Mouse (Mus musculus): ENCODE results near the gene Ttll12. TPM values are rescaled to one million over a fixed set of nuclear protein-coding genes. Genes with fewer than 3 reads are reported as not detected.

Ttll12 gene
- total RNA-seq (2021), result 1 to 10 TPM; 4.2 to 4.9 TPM
- long read RNA-seq, experiment 1, partial matches to known transcripts, result 1 of 7 reads
- long read RNA-seq, experiment 1, other reads (novel, unspliced or antisense), result 5 of 7 reads
- long read RNA-seq, experiment 2, transcript Ttll12-201 (14 exons, 3,774 nt), result major isoform, 12 of 13 reads
- long read RNA-seq, experiment 2, partial matches to known transcripts, result 0 of 13 reads
- long read RNA-seq, experiment 2, other reads (novel, unspliced or antisense), result 1 of 13 reads

- peak; percentile 87 for DNase-seq
Measured at GRCm38 (mm10) chr15:83594513-83595363, at the start of gene Ttll12. Gene Ttll12, minus strand, starts transcription at chr15:83595157.

DNA sequence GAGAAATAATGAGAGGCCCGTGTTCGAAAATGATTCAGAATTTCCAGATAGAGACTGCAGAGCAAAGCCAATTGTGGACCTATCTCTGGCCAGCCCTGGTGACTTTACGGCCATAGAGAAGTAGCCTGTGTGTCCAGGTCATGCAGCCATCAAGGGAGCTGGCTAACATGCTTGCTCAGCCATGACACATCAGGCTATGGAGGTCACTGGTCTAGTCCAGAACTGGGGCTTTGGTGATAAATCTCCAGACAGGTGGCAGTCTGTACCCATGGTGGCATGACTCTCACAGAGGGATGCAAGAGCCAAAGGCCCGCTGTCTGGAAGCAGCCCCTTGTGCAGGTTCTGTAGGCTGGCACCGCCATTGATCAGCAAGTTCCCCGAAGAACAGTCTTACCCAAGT is 47.6 kb upstream of the Ttll12 start:
- no peak for DNase-seq

DNA sequence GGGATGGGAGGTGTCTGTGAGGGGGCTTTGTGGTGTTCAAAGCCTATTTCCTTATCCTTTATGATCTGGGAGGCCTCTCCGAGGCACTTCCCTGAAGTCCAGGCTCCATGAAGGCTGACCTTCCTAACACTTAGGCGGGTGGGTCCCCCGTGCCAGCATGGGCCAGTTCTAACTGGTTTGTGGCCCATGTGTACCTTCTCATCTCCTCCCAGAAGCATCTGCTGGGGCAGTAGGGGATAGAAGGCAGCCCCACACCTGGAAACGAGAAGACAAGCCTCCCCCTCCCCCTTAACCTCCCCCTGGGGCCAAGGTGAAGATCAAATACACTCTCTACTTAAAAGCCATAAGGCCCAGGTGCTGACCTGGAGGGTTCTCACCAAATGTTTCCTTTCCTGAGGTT is 45.3 kb upstream of the Ttll12 start:
- DNase-seq, result no peak

DNA sequence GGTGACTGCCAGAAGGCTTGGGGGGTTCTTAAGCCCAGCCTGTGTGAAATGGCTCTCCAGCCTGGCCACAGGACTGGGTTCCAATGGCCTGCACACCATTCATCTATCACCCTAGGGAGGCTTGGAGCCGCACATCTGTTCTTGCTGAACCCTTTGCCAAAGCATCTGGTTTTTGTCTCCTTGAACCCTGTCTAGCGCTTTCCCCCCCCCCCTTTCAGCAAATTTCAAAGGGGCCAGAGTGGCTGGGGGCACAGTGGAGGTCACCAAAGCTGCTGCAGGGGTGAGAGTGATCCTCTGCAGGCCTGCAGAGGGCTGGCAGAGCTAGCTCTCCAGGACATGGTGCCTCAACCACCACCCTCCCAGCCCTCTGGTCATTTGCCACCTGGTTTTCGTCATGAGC is 44.2 kb upstream of the Ttll12 start:
- DNase-seq, result no peak

DNA sequence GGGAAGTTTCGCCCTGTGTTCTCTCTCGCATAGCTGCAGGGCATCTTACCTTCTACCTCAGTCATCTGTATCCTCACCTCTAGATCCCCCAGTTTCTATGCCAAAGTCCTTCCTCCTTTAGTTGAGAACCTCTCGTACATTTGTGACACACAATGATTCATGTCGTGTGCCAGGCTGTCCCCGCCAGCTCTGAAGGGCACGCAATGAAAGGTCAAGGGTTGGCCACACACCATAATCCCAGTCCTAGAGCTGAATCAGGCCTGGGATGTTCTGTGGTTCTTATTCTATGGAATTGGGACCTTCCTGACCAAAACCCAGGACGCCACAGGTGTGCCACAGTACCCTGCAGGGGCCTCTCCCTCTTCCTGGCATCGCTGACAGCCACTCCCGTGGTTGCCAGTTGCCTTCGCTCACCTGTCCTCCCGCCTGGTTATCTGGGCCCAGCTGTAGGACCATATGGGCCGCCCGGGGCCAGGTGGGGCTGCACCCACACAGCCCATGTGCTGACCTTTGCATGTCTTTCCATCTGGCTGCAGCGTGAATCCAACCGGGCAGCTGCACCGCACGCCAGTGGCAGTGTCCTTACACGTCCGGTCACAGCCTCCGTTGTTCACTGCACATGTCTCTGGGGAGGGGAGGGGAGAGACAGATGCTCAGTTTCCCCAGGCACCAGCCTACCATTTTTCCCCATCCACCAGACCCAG is 43.4 kb upstream of the Ttll12 start:
- DNase-seq, result peak; percentile 30

- no peak for DNase-seq
Measured at GRCm38 (mm10) chr15:83636759-83637158, 41.8 kb upstream of the Ttll12 start.

DNA sequence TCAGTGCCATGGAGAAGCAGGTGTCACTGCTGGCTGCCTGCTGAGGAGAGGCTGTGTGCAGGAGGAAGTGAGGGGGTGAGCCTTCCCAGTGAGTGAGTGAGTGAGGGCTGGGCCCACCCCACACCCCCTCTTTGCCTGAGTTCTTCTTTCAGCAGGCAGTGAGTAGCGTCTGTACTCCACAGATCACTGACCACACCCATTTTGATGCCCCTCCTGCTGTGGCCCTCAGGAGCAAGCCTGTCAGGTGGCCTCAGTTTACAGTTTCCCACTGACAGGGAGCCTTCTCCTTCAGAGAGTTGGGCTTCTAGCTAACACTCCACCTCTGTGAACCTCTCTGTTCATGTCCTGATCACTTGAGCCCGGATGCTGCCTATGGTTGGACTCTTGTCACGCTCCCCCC is 40.3 kb upstream of the Ttll12 start:
- DNase-seq, result no peak

DNA sequence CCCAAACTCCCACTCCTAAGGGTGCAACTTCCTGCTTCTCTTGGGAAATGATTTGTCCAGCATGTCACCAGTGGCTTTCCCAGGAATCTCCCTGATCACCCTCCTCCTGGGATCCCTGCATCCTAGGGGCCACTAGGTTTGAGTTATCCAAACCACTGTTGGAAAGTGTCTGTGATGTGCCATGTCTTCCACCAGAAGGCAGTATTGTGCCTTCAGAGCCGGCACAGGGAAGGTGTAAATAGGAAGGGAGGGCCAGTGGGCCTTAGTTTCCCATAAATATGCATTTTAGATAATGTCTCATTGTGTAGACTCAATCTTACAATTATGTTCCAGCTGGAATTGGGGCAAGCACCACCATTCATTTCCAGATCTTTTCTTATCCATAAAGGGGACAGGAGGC is 39.1 kb upstream of the Ttll12 start:
- DNase-seq, result no peak

DNA sequence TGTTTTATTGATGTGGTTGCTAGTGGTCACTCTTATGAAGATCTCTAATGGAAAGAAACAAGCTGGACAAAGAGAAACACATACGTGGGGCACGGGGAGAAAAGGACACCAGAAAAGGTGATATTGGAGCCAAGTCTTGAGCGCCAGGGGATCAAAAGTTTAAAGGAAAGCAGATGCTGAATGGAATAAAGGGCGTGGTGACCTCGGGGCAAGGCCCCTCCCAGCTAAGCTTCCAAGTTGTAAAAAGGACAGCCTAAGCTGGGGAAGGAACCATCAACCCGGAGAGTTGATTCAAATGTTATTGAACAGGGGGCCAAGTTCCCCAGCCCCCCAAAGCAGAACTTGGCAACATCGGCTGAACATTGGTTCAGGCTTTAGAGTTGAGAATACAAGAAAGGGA is 36.1 kb upstream of the Ttll12 start:
- DNase-seq, result no peak

DNA sequence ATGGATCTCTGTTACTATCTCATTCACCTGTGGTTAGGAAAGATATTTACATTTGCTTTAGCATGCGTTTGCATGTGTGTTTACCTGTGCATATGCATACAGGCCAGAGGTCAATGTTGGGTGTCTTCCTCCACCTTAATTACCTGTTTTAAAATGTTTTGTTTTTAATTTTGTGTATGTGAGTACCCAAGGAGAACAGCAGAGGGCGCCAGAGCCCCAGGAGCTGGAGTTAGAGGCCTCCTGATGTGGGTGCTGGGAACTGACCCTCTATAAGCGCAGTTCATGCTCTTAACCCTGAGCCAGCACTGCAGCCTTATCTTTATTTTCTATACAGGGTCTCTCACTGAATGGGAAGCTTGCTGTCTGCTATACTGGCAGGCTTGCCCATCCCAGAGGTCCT is 34.8 kb upstream of the Ttll12 start:
- DNase-seq, result no peak

DNA sequence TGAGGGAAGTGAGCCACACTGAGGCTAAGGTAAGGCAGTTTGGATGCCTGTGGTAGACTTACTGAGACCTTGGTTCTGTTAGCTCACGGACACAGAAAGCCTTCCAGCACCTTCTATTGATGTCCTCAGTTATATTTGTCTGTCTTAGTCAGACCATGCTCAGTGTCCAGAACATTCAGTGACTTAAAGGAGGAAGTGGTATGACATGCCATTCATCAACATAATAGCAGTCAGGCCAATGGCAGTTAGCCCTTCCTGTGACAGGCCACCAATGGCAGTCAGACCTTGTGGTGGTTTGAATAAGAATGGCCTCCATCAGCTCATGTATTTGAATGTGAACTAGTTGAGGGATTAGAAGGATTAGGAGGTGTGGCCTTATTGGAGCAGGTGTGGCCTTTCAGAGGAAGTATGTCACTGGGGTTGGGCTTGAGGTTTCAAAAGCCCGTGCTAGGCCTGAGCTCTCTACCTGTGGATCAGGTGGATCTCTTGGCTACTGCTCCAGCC is 31.2 kb upstream of the Ttll12 start:
- DNase-seq, result no peak

DNA sequence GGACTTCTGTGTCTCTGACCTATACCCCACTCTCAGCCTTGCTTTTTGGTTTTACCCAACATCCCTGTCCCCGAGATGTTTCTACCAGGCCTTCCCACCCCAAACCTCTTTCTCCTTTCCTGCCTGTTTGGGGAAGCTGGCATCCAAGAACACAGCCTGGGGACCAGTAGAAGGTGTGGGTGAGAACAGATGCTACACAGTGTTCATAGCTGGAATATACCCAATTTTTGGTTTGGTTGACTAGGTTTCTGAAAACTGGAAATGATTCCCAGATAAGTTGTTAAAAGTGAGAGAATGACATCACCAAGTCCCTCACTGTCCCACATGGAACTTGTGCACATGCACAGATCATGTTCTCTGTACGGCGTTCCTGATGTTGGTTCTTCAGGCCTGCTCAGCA is 20.3 kb upstream of the Ttll12 start:
- no peak for DNase-seq

DNA sequence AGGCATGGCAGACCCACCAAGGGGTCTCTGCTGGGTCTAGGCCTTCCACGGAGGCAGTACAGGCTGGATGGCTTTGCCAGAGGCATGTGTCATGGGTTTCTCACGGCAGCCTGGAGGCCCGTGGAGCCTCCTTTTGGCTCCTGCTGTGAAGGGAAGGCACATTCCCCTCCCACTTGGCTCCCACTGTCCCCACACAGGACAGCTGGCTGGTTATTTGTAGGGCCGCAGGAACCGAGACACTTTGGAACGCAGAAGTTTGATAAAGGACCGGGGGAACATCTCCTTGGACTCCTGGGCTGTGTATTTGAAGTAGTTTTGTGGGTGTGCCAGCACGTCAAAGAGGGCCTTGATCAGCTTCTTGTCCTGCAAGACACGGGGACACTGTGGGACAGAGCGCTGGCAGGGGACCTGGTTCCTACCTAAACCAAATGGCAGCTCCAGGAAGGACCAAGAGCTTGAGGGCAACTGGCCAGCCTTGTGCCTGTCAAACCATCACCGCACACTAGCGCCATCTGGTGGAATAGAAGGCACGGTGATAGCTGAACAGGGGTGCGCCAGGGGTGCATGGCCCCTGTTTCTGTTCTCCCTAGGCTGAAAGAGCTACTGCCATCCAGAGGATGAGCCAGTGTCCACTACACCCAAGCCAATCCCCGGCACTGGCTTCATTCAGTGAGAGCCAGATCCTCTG is 12.3 kb upstream of the Ttll12 start:
- DNase-seq, result peak; percentile 58

GRCm38 (mm10) chr15:83606700-83607099 is 11.7 kb upstream of the Ttll12 start:
- no peak for DNase-seq

- DNase-seq, result no peak
Measured at GRCm38 (mm10) chr15:83606216-83606615, 11.3 kb upstream of the Ttll12 start.

GRCm38 (mm10) chr15:83603426-83603825 is 8.5 kb upstream of the Ttll12 start:
- DNase-seq, result no peak

DNA sequence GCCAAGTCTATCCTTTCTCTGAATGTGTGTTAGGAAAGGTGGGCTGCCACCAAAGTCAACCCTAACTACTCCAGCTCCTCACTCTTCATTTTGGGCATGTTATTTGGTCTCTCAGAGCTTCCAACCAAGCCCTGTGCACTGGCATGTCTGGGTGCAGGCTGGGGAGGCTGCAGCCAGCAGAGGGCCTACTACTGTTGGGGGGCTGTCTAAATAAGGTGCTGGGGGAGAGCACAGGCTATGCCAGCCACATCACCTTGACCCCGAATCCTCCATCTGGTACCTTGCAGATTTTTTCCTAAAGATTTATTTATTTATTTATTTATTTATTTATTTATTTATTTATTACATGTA is 8.1 kb upstream of the Ttll12 start:
- no peak for DNase-seq

DNA sequence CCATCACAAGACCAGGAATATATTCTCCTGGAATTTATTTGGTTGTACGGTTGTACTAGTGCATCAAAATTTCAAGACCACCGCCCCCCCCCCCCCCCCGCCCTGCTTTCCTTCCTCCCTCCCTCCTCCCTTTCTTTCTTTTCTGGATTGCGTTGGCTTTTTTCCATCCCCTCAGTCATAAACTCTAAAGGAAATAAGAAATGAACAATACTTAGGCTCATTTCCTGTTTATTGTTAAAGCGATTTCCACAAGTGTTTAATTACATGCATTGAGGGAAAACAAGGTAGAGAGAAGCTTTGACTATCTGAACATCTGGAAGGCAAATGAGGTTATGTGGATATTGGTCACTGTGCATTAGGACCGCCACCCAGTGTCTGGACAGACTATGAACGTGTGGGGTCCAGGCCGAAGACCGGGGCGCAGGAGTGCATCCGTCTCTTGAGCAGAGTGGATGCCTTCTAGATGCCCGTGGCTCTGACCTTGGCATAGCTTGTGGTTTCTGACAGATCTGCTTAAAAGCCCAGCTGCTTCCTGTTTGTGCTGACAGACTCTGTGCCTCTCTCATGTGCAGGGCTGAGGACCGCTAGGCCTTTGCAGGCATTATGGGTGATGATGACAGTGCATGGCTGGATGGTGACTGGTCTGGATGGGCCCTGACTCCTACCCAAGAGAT is 7.6 kb upstream of the Ttll12 start:
- peak; percentile 45 for DNase-seq

GRCm38 (mm10) chr15:83601185-83601584 is 6.2 kb upstream of the Ttll12 start:
- DNase-seq, result no peak

GRCm38 (mm10) chr15:83596833-83597232 is 1.9 kb upstream of the Ttll12 start:
- no peak for DNase-seq

GRCm38 (mm10) chr15:83595364-83595711 is 381 bp upstream of the Ttll12 start:
- DNase-seq, result no peak
